Mouse (Mus musculus) forebrain, embryonic 12.5 days (tissue): ENCODE measurements around the gene Fanca. TPM values are rescaled to one million over a fixed set of nuclear protein-coding genes. Genes with fewer than 3 reads are reported as not detected.

ENCODE experiments used
- polyA plus RNA-seq: library from polyadenylated mRNA; unstranded; fragments of >200 nt; fragmentation: Nextera tagmentation; extraction: Ambion mirVana; gene quantifications from 2 replicates; pipeline ENCODE4 v1.2.1, GENCODE M21; 2016

Gene Fanca
- polyA plus RNA-seq, 1 experiment from 2014 or later: 40.5 TPM

Other genes starting within 250 kb of the Fanca start
- gene Rpl13, start 216.2 kb downstream of the Fanca start, polyA plus RNA-seq: 1,076 and 1,105 TPM in 2 replicates
- 0.29 and 0.49 TPM in 2 replicates for gene Cpne7, start 201.2 kb downstream of the Fanca start, polyA plus RNA-seq
- 1.7 and 1.9 TPM in 2 replicates for gene Sult5a1, start 160.3 kb downstream of the Fanca start, polyA plus RNA-seq
- 0.17 and 0.52 TPM in 2 replicates for gene Dpep1, start 132.3 kb downstream of the Fanca start, polyA plus RNA-seq
- gene Chmp1a, start 105.8 kb downstream of the Fanca start, polyA plus RNA-seq: 150 and 155 TPM in 2 replicates
- 5.7 and 6.3 TPM in 2 replicates for gene Spata33, start 105.7 kb downstream of the Fanca start, polyA plus RNA-seq
- gene Cdk10, start 93.7 kb downstream of the Fanca start, polyA plus RNA-seq: 36.5 and 38.3 TPM in 2 replicates
- 1.4 and 1.6 TPM in 2 replicates for gene Spata2l, start 82.3 kb downstream of the Fanca start, polyA plus RNA-seq
- gene Zfp276, start 64.4 kb downstream of the Fanca start, polyA plus RNA-seq: 25.8 and 27.5 TPM in 2 replicates
- 31.0 and 34.9 TPM in 2 replicates for gene Vps9d1, start 64.2 kb downstream of the Fanca start, polyA plus RNA-seq
- gene Spire2, start 14.1 kb upstream of the Fanca start, polyA plus RNA-seq: 19.9 and 21.8 TPM in 2 replicates
- gene Tcf25, start 55.2 kb upstream of the Fanca start, polyA plus RNA-seq: 174 and 194 TPM in 2 replicates
- 0.13 and 0.14 TPM in 2 replicates for gene Mc1r, start 88.5 kb upstream of the Fanca start, polyA plus RNA-seq
- 827 and 897 TPM in 2 replicates for gene Tubb3, start 92.8 kb upstream of the Fanca start, polyA plus RNA-seq
- gene Def8, start 105.0 kb upstream of the Fanca start, polyA plus RNA-seq: 42.9 and 46.6 TPM in 2 replicates
- 69.7 and 71.1 TPM in 2 replicates for gene Afg3l1, start 159.3 kb upstream of the Fanca start, polyA plus RNA-seq
- gene Dbndd1, start 196.9 kb upstream of the Fanca start, polyA plus RNA-seq: 38.8 and 42.6 TPM in 2 replicates
- 41.0 and 41.3 TPM in 2 replicates for gene Gas8, start 200.3 kb upstream of the Fanca start, polyA plus RNA-seq